Mouse (Mus musculus) embryo, embryonic 9.5 days (tissue): ENCODE results near the gene Wdr66.
"Not testable (repeated sequence)": the region's sequence is repeated elsewhere in the genome, so short reads cannot be mapped to it uniquely, and the experiment has no call there.

Source experiments
- DNase-seq: peaks from one replicate; pipeline ENCODE4 v3.0.0-alpha.2; 2017; ENCODE audit errors: extremely low spot score

Wdr66 gene

DNA sequence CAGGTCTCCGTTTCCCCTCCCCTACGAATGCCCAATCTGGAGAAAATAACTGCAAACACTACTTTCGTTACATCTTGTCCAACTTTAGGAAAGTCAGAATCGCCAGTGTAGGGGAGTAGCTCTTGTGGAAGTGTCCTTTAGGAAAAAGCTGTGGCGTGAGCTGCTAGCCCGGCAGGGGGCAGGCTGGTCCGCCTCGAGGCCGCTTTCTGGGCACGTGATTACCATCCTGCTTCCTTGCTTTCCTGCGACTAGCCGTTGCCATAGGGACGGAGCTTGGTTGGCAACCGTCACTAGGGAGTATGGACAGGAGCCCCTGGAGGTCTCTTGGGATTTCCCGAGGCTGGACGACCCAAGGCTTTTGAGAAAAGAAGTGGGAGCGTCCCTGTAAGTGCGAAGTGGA lies at the start of gene Wdr66:
Gene Wdr66 (plus strand): TSS at position 269 of the 400 bp plus-strand sequence.
- DNase-seq = peak; percentile 93

DNA sequence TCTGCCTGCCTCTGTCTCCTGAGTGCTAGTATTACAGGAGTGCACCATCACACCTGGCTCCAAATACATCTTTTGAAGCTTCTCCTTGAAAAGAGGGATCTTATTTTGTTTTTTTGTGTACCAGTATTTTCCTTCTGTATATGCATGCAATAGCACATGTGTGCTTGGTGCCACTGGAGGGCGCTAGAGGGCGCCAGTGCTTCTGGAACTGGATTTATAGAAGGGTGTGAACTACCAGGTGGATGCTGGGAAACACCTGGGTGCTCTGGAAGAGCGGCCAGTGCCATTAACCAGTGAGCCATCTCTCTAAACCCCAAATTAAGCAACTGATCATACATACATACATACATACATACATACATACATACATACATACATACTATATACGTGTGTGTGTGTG lies 49.1 kb upstream of the Wdr66 start:
- DNase-seq = not testable (repeated sequence)

- not testable (repeated sequence) for DNase-seq
Measured at GRCm38 (mm10) chr5:123203591-123203990, 48.3 kb upstream of the Wdr66 start.

DNA sequence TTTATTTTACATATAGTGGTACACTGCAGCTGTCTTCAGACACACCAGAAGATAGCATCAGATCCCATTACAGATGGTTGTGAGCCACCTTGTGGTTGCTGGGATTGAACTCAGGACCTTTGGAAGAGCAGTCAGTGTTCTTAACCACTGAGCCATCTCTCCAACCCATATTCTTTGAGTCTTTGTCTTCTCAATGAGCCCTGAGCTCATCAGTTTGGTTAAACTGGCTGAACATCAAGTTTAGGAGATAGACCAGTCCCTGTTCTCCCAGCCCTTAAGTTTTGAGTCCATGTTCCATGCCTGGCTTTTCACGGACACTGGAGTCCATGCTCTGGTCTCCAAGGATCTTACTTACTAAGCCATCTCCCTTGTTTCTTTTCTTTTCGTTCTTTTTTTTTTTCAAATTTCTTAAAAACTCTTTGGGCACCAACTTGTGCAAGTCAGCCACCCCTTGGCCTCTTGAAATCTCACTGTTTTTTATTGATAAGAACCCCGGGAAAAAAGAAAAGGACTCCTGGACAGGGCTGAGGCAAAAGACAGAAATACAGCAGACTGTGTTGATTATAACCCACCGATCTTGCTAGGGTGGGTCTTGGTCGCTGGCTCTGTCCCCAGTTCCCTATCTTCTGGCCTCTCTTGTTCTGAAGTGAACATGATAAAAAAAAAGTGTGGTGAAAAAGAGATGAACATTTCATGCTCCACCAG lies 29.4 kb upstream of the Wdr66 start:
- DNase-seq = not testable (repeated sequence)

DNA sequence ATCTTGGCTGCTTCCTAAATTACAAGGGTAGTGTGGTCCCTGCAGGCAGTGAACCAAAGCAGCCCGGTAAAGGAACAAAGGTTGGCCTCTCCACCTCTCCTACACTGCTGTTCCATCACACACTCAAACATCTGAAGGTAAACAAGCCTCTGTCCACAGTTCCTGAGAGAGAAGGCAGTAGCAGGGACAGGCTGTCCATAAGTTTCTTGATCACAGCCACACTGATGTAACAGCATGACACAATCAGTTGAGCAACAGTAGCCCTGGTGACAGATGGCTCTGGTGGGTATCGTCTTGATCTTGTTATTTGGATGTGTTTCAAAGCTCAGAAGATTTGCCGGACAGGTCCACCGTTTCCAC lies 28.9 kb upstream of the Wdr66 start:
- DNase-seq = no peak

DNA sequence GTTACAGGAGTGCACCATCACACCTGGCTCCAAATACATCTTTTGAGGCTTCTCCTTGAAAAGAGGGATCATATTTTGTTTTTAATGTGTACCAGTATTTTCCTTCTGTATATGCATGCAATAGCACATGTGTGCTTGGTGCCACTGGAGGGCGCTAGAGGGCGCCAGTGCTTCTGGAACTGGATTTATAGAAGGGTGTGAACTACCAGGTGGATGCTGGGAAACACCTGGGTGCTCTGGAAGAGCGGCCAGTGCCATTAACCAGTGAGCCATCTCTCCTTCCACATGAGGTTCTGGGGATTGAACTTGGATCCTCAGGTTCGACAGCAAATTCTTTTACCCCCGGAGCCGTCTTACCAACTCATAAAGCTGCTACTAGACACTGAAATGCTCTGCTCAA lies 28.0 kb upstream of the Wdr66 start:
- DNase-seq = not testable (repeated sequence)

DNA sequence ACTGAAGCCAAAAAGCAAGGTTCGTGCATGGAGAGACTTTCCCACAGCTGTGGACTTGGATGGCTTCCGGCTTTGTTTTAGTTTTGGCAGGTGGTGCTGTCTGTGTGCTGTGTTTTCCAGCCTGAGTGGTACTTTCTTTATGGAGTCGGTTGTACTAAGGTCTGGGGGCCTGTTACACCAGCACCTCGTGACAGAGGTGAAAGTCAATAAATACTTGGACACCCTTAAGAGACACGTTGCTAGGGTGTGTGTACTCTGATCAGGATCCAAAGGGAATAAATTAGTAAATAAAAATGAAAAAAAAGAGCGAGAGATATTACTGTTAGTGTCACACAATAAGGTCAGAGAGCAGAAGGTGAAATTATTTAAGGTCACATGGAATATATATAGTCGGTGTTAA lies 25.1 kb upstream of the Wdr66 start:
- DNase-seq = no peak

DNA sequence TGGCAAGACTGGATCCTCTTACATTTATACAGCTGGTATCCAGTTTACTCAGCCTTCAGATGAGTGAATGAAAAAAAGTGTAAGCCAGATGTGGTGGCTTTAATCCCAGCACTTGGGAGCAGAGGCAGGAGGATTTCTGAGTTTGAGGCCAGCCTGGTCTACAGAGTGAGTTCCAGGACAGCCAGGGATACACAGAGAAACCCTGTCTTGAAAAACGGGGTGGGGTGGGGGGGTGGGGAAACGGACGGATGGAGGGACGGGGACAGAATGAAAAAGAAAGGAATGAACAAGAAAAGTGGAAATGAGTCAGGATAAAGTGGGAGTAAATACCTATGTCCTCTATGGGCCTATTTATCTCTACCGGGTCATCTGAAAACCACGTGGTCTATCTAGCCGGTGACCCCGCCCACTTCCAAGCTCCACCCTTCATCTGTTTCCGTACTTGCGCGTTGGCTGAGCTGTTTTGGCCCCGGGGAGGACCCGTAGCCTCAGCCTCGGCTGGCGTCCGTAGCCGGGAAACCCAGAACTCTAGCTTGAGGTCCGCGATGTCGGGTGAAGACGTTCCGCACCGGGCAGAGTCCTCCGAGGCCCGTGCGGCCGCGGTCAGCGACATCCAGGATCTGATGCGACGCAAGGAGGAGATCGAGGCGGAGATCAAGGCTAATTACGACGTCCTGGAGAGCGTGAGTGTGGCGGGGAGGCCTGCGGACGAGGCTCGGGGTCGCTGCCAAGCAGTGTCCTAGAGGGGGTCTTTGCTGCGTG lies 24.0 kb upstream of the Wdr66 start:
- peak; percentile 93 for DNase-seq

GRCm38 (mm10) chr5:123228524-123228922 lies 23.4 kb upstream of the Wdr66 start:
- DNase-seq = peak; percentile 22

DNA sequence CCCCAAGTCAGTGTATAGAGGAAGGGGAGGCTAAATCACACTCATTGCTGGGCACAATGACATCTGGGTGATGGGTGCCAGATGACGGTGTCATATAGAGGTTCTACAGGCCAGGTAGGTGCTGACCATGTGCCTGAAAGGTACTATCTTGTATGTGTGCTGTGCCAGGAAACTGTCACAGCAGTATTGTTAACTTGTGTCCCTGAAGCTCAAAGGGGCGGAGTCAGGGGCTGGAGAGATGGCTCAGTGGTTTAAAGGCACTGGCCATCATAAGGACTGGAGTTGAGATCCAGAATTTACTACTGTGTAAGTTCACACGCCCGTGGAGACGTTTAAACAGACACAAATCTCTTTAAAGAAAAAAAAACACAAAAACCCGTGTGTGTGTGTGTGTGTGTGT lies 22.6 kb upstream of the Wdr66 start:
- DNase-seq = no peak

DNA sequence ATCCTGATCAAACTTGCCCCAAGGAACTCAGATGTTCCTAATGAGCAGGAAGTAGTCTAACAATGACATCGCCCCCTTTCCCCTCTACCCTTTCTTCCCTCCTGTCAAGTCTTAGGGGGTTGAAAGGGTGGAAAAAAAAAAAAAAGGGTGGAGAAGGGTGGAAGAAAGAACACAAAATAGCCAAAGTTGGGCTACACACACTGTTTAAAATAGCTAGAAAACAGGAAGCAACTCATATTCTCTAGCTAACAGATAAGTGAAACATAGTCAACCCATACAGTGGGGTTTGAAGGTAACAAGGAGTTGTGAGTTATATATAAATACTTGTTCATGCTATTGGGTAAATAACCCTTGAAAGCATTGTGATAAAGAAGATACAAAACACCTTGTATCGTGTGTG lies 19.7 kb upstream of the Wdr66 start:
- DNase-seq = no peak

DNA sequence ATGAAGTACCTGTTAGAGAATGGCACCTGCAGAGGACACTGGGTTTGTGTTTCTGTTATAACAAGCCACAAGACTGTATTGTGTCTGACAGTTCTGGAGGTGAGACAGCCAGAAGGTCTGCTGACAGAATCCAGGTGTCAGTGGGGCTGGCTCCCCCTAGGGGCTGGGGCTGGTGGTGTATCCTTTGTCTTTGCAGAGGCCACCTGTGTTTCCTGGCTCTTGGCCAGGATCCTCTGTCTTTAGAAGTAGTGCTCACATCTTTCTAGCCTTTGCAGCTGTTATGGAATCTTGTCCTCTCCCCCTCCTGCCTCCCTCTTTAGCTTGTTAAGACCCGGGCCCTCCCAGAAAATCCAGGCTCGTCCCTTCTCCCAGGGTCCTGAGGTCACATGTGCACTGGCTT lies 16.2 kb upstream of the Wdr66 start:
- no peak for DNase-seq

GRCm38 (mm10) chr5:123236426-123236825 lies 15.5 kb upstream of the Wdr66 start:
- DNase-seq = no peak

DNA sequence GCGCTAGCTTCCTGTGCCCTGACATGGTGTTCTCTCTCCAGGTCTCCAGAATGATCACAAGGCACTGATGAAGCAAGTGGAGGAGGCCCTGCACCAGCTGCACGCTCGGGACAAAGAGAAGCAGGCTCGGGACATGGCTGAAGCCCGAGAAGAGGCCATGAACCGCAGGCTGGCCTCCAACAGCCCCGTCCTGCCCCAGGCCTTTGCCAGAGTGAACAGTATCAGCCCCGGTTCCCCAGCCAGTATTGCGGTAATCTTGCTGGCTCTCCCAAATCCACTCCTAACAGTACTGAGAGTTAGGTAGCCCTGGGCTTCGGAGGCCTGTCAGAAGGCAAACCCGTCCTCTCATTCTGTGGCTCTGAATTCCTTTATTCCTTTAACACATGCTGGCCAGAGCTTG lies 12.4 kb upstream of the Wdr66 start:
- no peak for DNase-seq

- DNase-seq = peak; percentile 57
Measured at GRCm38 (mm10) chr5:123245518-123245917, 6.4 kb upstream of the Wdr66 start.

DNA sequence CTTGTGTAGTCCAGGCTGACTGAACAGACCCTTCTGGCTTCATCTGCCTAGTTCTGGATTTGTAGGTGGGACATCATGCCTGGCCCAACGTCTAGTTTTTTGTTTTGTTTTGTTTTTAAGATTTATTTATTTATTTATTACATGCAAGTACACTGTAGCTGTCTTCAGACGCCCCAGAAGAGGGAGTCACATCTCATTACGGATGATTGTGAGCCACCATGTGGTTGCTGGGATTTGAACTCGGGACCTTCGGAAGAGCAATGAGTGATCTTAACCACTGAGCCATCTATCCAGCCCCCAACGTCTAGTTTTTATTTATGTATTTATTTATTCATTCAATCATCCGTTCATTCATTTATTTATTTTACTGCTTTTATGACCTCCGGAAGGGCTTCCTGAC lies 512 bp upstream of the Wdr66 start:
- DNase-seq = no peak

GRCm38 (mm10) chr5:123256841-123257755 lies 5.2 kb downstream of the Wdr66 start:
- no peak for DNase-seq

DNA sequence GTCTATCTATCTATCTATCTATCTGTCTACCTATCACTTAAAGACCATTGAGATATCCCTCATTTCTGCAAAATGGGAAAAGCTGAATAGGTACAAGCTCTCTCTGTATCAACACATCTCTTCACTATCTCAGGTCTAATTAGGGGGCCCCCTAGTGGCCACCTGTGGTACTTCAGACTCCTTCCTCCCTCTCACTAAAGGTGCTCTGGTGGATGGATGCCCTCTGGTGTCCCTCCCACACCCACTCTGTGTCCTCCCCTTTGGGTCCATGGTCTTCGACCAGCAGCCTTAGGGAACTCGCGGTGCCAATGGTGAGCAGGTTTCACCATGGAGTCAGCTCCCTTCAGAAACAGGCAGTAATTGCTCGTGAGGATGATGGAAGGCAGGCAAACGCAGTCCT lies 7.1 kb downstream of the Wdr66 start:
- peak; percentile 53 for DNase-seq

- DNase-seq = no peak
Measured at GRCm38 (mm10) chr5:123260698-123261097, 8.8 kb downstream of the Wdr66 start.

GRCm38 (mm10) chr5:123266909-123267308 lies 15.0 kb downstream of the Wdr66 start:
- DNase-seq = no peak

DNA sequence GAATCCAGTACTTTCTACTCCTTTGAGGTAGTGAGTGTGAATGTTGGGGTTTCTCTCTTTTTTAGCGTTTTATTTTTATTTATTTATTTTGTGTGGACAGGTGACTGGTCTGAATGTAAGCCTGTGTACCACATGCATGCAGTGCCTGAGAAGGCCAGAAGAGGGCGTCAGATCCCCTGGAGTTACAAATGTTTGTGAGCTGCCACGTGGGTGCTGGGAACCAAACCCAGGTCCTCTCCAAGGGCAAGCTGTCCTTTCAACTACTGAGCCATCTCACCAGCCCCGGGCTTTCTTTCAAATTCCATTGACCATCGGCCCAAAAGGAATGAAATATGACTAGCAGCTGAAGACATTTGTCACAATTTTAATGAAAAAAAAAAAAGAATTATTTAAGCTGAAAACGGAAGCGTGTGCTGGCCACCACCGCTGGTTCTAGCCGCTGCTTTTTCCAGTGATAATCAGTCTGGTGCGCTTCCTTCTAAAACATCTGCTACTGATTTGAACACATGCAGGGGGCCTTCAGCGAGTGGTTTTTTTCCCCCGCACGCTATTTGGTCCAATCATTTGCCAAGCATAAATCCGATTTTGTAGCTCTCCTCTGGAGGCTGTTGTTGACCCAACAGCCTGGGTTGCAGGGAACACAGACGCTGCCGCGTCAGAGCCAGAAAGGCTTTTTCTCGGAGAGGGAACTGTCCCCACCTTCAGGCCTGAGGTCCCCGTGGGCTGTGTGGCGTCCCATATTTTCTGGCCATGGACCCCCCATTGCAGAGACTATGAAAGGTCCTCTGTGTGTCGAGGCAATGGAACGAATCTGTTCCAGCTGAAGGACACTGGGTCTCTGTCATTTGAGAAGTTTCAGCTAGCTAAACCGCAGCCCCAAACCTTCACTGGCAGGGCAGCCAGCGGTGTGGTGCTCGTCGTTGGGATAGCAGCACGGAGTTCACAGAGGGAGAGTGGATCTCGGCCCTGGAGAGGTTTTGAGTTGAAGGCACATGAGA lies 16.9 kb downstream of the Wdr66 start:
- DNase-seq = no peak
